Mouse (Mus musculus) myocyte (in vitro differentiated cells): ENCODE measurements around the gene Pafah1b2. TPM values are rescaled to one million over a fixed set of nuclear protein-coding genes. Genes with fewer than 3 reads are reported as not detected.

Experiments used
- H3K27me3 ChIP-seq: one replicate; pipeline ENCODE4 v1.6.1; 2011; ENCODE audit not compliant: control insufficient read depth, insufficient read depth, insufficient read length
- H3K36me3 ChIP-seq: one replicate; pipeline ENCODE4 v1.6.1; 2011; ENCODE audit not compliant: control insufficient read depth, insufficient read depth
- H3K4me2 ChIP-seq: one replicate; pipeline ENCODE4 v1.6.1; 2011; ENCODE audit warnings: low read depth, control low read depth
- H3K4me3 ChIP-seq: one replicate; pipeline ENCODE4 v1.5.1; 2011; ENCODE audit warnings: mild to moderate bottlenecking, control low read depth, moderate library complexity
- H3K79me2 ChIP-seq: one replicate; pipeline ENCODE4 v1.6.1; 2011; ENCODE audit not compliant: control insufficient read depth, insufficient read depth
- H3ac ChIP-seq: one replicate; pipeline ENCODE4 v1.6.1; 2011; ENCODE audit not compliant: control insufficient read depth, insufficient read length
- CEBPB ChIP-seq: IDR thresholded peaks from 2 replicates; pipeline ENCODE4 v1.6.1; 2011; ENCODE audit warnings: mild to moderate bottlenecking, moderate library complexity; ENCODE audit not compliant: poor library complexity, insufficient read depth, severe bottlenecking
- E2F4 ChIP-seq: IDR thresholded peaks from one replicate; pipeline ENCODE4 v1.6.1; 2011; ENCODE audit warnings: mild to moderate bottlenecking, control low read depth, moderate library complexity; ENCODE audit not compliant: insufficient read depth
- MAX ChIP-seq: IDR thresholded peaks from one replicate; pipeline ENCODE4 v1.6.1; 2011; ENCODE audit warnings: low read depth, mild to moderate bottlenecking, control low read depth
- MYOD1 ChIP-seq, 3 experiments: IDR thresholded peaks; one replicate each; pipeline ENCODE4 v1.6.1; 2011; ENCODE audit warnings: control low read depth in 2 of 3, low read depth in 2 of 3, mild to moderate bottlenecking in 2 of 3, moderate library complexity in 1 of 3; ENCODE audit not compliant: insufficient read length in 2 of 3, control insufficient read depth in 1 of 3
- MYOG ChIP-seq, 3 experiments: IDR thresholded peaks; one replicate each; pipeline ENCODE4 v1.6.1; 2011; ENCODE audit warnings: control low read depth in 2 of 3, low read depth in 2 of 3, mild to moderate bottlenecking in 2 of 3; ENCODE audit not compliant: insufficient read length in 2 of 3, control insufficient read depth in 1 of 3, insufficient read depth in 1 of 3
- POLR2A ChIP-seq: IDR thresholded peaks from one replicate; pipeline ENCODE4 v1.6.1; 2011; ENCODE audit warnings: low read depth, mild to moderate bottlenecking, control low read depth, moderate library complexity; ENCODE audit not compliant: insufficient read length
- POLR2AphosphoS2 ChIP-seq: IDR thresholded peaks from one replicate; pipeline ENCODE4 v1.6.1; 2011; ENCODE audit warnings: low read depth, control low read depth; ENCODE audit not compliant: insufficient read length
- REST ChIP-seq: IDR thresholded peaks from one replicate; pipeline ENCODE4 v1.6.1; 2011; ENCODE audit warnings: mild to moderate bottlenecking, control low read depth, moderate library complexity; ENCODE audit not compliant: insufficient read depth, insufficient read length
- SRF ChIP-seq: IDR thresholded peaks from one replicate; pipeline ENCODE4 v1.6.1; 2011; ENCODE audit warnings: low read depth; ENCODE audit not compliant: control insufficient read depth, insufficient read length
- TCF12 ChIP-seq: IDR thresholded peaks from one replicate; pipeline ENCODE4 v1.6.1; 2011; ENCODE audit warnings: mild to moderate bottlenecking, control low read depth; ENCODE audit not compliant: poor library complexity, insufficient read depth, severe bottlenecking
- TCF3 ChIP-seq: IDR thresholded peaks from one replicate; pipeline ENCODE4 v1.6.1; 2011; ENCODE audit warnings: low read depth, control low read depth; ENCODE audit not compliant: insufficient read length
- USF1 ChIP-seq: IDR thresholded peaks from one replicate; pipeline ENCODE4 v1.6.1; 2011; ENCODE audit warnings: low read depth, mild to moderate bottlenecking, control low read depth, moderate library complexity
- polyA plus RNA-seq: library from polyadenylated mRNA; unstranded; fragments of >200 nt; fragmentation: generic; extraction: Trizol; gene quantifications from one replicate; pipeline ENCODE4 v1.2.1, GENCODE M21; 2012; ENCODE audit warnings: missing spikeins

Pafah1b2 gene
- polyA plus RNA-seq, 1 experiment, result 86.8 TPM

- no peaks in the 10 kb centered on the region for H3K27me3 ChIP-seq
- H3K79me2 ChIP-seq, result peaks cover 9% of the 10 kb centered on the region
- no peak overlapping the region for H3K4me3 ChIP-seq
- TF ChIP-seq POLR2AphosphoS2 (no peak), MAX (no peak), MYOG (IDR thresholded peaks at IDR 0.05; ENCODE audit: control insufficient read depth in 1 of 3, insufficient read depth in 1 of 3, insufficient read length in 2 of 3, low read depth in 2 of 3) (no peak), REST (no peak), SRF (no peak), TCF3 (no peak), USF1 (no peak), CEBPB (no peak), E2F4 (no peak), POLR2A (no peak), TCF12 (no peak)
- no peaks in the 10 kb centered on the region for H3K36me3 ChIP-seq
- H3ac ChIP-seq, result no peak overlapping the region
- H3K4me2 ChIP-seq, result no peak overlapping the region
Observed at GRCm38 (mm10) chr9:46008931-46009668, 3.4 kb downstream of the Pafah1b2 start.

- no peak overlapping the region for H3K4me2 ChIP-seq
- H3ac ChIP-seq, result no peak overlapping the region
- H3K36me3 ChIP-seq, result no peaks in the 10 kb centered on the region
- H3K4me3 ChIP-seq, result no peak overlapping the region
- TF ChIP-seq POLR2A (no peak), POLR2AphosphoS2 (no peak), TCF3 (no peak), MYOG (IDR thresholded peaks at IDR 0.05; ENCODE audit: control insufficient read depth in 1 of 3, insufficient read depth in 1 of 3, insufficient read length in 2 of 3, low read depth in 2 of 3) (no peak), MYOD1 (IDR thresholded peaks at IDR 0.05; ENCODE audit: control insufficient read depth in 1 of 3, insufficient read length in 2 of 3, low read depth in 2 of 3) (no peak), MAX (no peak), REST (no peak), E2F4 (no peak), USF1 (no peak), CEBPB (no peak), TCF12 (no peak), SRF (no peak)
- H3K79me2 ChIP-seq, result no peaks in the 10 kb centered on the region
- no peaks in the 10 kb centered on the region for H3K27me3 ChIP-seq
Observed at GRCm38 (mm10) chr9:46006224-46006623, 6.3 kb downstream of the Pafah1b2 start.

GRCm38 (mm10) chr9:46004529-46004928, 8.0 kb downstream of the Pafah1b2 start:
- no peak overlapping the region for H3K4me3 ChIP-seq
- no peak overlapping the region for H3ac ChIP-seq
- no peak overlapping the region for H3K4me2 ChIP-seq
- no peaks in the 10 kb centered on the region for H3K79me2 ChIP-seq
- peaks cover 13% of the 10 kb centered on the region for H3K27me3 ChIP-seq
- no peaks in the 10 kb centered on the region for H3K36me3 ChIP-seq
- TF ChIP-seq POLR2A, result no peak
- no peak for TF ChIP-seq POLR2AphosphoS2
- no peak for TF ChIP-seq CEBPB
- no peak for TF ChIP-seq E2F4
- TF ChIP-seq SRF, result no peak
- no peak for TF ChIP-seq TCF3
- no peak for TF ChIP-seq MYOG (IDR thresholded peaks at IDR 0.05; ENCODE audit: control insufficient read depth in 1 of 3, insufficient read depth in 1 of 3, insufficient read length in 2 of 3, low read depth in 2 of 3)
- no peak for TF ChIP-seq USF1
- TF ChIP-seq REST, result no peak
- TF ChIP-seq MYOD1 (IDR thresholded peaks at IDR 0.05; ENCODE audit: control insufficient read depth in 1 of 3, insufficient read length in 2 of 3, low read depth in 2 of 3), result no peak
- no peak for TF ChIP-seq MAX
- TF ChIP-seq TCF12, result no peak

GRCm38 (mm10) chr9:46003729-46004128, 8.8 kb downstream of the Pafah1b2 start:
- TF ChIP-seq POLR2AphosphoS2 (no peak), MYOD1 (IDR thresholded peaks at IDR 0.05; ENCODE audit: control insufficient read depth in 1 of 3, insufficient read length in 2 of 3, low read depth in 2 of 3) (no peak)
- H3K4me2 ChIP-seq, result no peak overlapping the region
- H3K36me3 ChIP-seq, result no peaks in the 10 kb centered on the region
- no peak overlapping the region for H3K4me3 ChIP-seq
- H3K27me3 ChIP-seq, result peaks cover 20% of the 10 kb centered on the region
- no peaks in the 10 kb centered on the region for H3K79me2 ChIP-seq
- no peak overlapping the region for H3ac ChIP-seq

GRCm38 (mm10) chr9:45999009-45999408, 13.5 kb downstream of the Pafah1b2 start:
- no peak for TF ChIP-seq MYOD1 (IDR thresholded peaks at IDR 0.05; ENCODE audit: control insufficient read depth in 1 of 3, insufficient read length in 2 of 3, low read depth in 2 of 3)
- TF ChIP-seq POLR2A, result no peak
- TF ChIP-seq REST, result no peak
- TF ChIP-seq POLR2AphosphoS2, result no peak
- TF ChIP-seq TCF12, result no peak
- no peak for TF ChIP-seq E2F4
- TF ChIP-seq MAX, result no peak
- no peak for TF ChIP-seq USF1
- no peak for TF ChIP-seq SRF
- no peak for TF ChIP-seq TCF3
- no peak for TF ChIP-seq CEBPB
- TF ChIP-seq MYOG (IDR thresholded peaks at IDR 0.05; ENCODE audit: control insufficient read depth in 1 of 3, insufficient read depth in 1 of 3, insufficient read length in 2 of 3, low read depth in 2 of 3), result no peak
- Histone ChIP-seq H3K4me3 (no peak overlapping the region), H3K79me2 (no peaks in the 10 kb centered on the region), H3ac (no peak overlapping the region), H3K36me3 (no peaks in the 10 kb centered on the region), H3K27me3 (peaks cover 20% of the 10 kb centered on the region), H3K4me2 (no peak overlapping the region)
